Mouse (Mus musculus) lung, adult 18-20 months (tissue): Measurements from ENCODE around the gene Nubp1.

Source experiments
- DNase-seq, 2 experiments: peaks; one replicate each; pipeline ENCODE4 v3.0.0; 2022; ENCODE audit warnings: mixed read lengths in 2 of 2

Nubp1 gene

DNA sequence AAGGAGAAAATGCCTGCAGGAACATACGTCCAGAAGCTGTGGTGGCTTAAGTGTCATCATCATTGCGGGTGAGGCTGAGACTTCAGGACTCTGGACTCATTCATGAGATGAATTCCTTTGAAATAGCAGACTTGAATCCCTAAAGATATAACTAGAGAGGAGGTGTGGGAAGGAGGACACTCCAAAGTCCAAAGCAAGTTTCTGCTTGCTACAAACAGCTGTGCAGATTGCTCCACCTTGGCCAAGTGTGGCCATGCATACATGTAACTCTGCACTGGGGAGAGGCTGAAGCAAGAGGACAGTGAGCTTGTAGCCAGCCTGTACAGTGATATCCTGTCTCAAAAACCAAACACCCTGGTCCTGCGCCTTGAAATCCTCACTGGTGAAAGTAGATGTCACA, 60.2 kb downstream of the Nubp1 start:
- no peak for DNase-seq
